Mouse (Mus musculus) ES-E14 (cell line): ENCODE data around the gene Cfap74. TPM values are rescaled to one million over a fixed set of nuclear protein-coding genes. Genes with fewer than 3 reads are reported as not detected.
A peak's percentile ranks its signal among the peaks of the same experiment; 100 is the strongest.

Experiments used
- DNase-seq: peaks from one replicate; pipeline ENCODE4 v3.0.0-alpha.2; 2013; ENCODE audit warnings: low read depth, low spot score
- H3K27ac ChIP-seq: 2 replicates; pipeline ENCODE4 v1.5.1; 2012; ENCODE audit warnings: low read depth, mild to moderate bottlenecking, low read length, moderate library complexity, mixed read lengths; ENCODE audit not compliant: poor library complexity, insufficient read depth, severe bottlenecking
- H3K36me3 ChIP-seq: 2 replicates; pipeline ENCODE4 v1.6.1; 2012; ENCODE audit warnings: mild to moderate bottlenecking, low read length, moderate library complexity, mixed read lengths; ENCODE audit not compliant: control insufficient read depth, poor library complexity, insufficient read depth, severe bottlenecking
- H3K4me1 ChIP-seq, 2 experiments: fragments of 150-350 bp in 1 of 2; sonication (generic) in 1 of 2; 2 replicates each; pipeline ENCODE4 v1.6.1; 2012; ENCODE audit warnings: low read length in 2 of 2, mild to moderate bottlenecking in 1 of 2, mixed read lengths in 1 of 2; ENCODE audit not compliant: control insufficient read depth in 2 of 2, insufficient read depth in 2 of 2, poor library complexity in 1 of 2
- H3K4me3 ChIP-seq, 2 experiments: fragments of 150-350 bp in 1 of 2; sonication (generic) in 1 of 2; 2 replicates each; pipeline ENCODE4 v1.5.1; 2012; ENCODE audit warnings: low read length in 2 of 2, low read depth in 1 of 2, mild to moderate bottlenecking in 1 of 2, mixed read lengths in 1 of 2; ENCODE audit not compliant: insufficient read depth in 1 of 2, poor library complexity in 1 of 2, severe bottlenecking in 1 of 2
- H3K9ac ChIP-seq: 2 replicates; pipeline ENCODE4 v1.6.1; 2012; ENCODE audit warnings: low read depth, mild to moderate bottlenecking, low read length, mixed read lengths; ENCODE audit not compliant: poor library complexity, insufficient read depth, severe bottlenecking
- H3K9me3 ChIP-seq: fragments of 150-350 bp; sonication (generic); 2 replicates; pipeline ENCODE4 v1.6.1; 2012; ENCODE audit warnings: low read depth, mild to moderate bottlenecking, low read length; ENCODE audit not compliant: control insufficient read depth, insufficient read depth
- CHD2 ChIP-seq: IDR thresholded peaks from 2 replicates; pipeline ENCODE4 v1.6.1; 2014; ENCODE audit warnings: mild to moderate bottlenecking, low read depth, low read length, inconsistent platforms
- HCFC1 ChIP-seq: IDR thresholded peaks from 2 replicates; pipeline ENCODE4 v1.6.1; 2012; ENCODE audit warnings: low read length, inconsistent platforms, borderline replicate concordance; ENCODE audit not compliant: insufficient read depth
- MAFK ChIP-seq: IDR thresholded peaks from 2 replicates; pipeline ENCODE4 v1.6.1; 2014; ENCODE audit warnings: mild to moderate bottlenecking, low read depth, low read length, inconsistent platforms; ENCODE audit not compliant: insufficient read depth
- ZC3H11A ChIP-seq: IDR thresholded peaks from 2 replicates; pipeline ENCODE4 v1.6.1; 2012; ENCODE audit warnings: low read depth, mild to moderate bottlenecking, inconsistent platforms, low read length, borderline replicate concordance
- ZNF384 ChIP-seq: IDR thresholded peaks from 2 replicates; pipeline ENCODE4 v1.6.1; 2012; ENCODE audit warnings: low read depth, low read length, inconsistent platforms
- in situ Hi-C, 2 experiments: fragments of 600-800 bp; cut with MboI; formaldehyde crosslinking; loops; one replicate each; pipeline ENCODE4 v1.15.1; 2025; ENCODE audit warnings: low sequenced_read_pairs in 2 of 2, inconsistent platforms in 1 of 2; ENCODE audit not compliant: unreplicated experiment in 2 of 2
- total RNA-seq: library from RNA; depleted of rRNA; stranded (reverse); fragments of 300-350 nt; gene quantifications from 2 replicates; pipeline ENCODE4 v1.2.3, GENCODE M21; 2012

Cfap74 gene
- total RNA-seq, 1 experiment: 4.8 TPM

DNA sequence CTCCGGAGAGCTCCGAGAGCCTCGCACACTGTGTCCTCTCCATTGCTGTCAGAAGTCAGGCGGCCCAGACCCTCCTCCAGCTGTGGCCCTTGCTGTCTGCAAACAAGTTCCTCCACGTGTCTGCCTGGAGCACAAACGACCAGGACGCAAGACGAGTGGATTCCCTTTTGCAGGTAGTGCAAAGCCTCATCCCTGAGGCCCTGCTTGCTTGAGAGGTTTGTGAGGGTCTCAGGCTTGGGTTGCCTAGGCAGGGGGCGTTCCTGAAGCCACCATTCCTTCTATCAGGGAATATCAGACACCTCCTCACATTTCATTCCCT, 10.8 kb upstream of the Cfap74 start:
- Histone ChIP-seq H3K9ac (no peak overlapping the region), H3K27ac (no peak overlapping the region; the same call in 1 of the 2 replicates), H3K9me3 (no peaks in the 10 kb centered on the region), H3K4me1 (peaks cover 0 to 3% of the 10 kb centered on the region in 2 experiments; a peak in 1 of 4 replicates), H3K4me3 (peak overlapping the region; percentile 55 to 68), H3K36me3 (no peaks in the 10 kb centered on the region)
- no peak for TF ChIP-seq ZC3H11A
- no peak for TF ChIP-seq MAFK
- TF ChIP-seq HCFC1: no peak
- no peak for TF ChIP-seq ZNF384
- TF ChIP-seq CHD2: no peak
- no peak for DNase-seq
- in situ Hi-C loops: no loop called here

DNA sequence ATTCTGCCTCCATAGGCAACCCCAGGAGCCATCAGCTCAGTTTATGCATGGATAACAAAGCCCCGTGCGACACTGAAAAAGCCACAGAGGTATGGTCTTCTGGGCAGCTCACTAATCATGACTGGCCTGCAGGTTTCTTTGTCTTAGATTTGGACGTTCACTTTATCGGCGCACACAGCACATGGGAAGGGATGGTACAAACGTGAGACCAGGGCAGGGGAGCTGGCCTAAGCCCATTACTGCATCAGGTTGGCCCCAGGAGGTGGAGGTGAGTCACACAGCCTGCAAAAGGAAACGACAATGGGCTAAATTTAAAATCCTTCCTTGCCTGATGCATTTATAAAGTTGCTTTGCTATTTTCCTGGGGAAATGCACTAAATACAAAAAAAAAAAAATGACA, 7.9 kb upstream of the Cfap74 start:
- Histone ChIP-seq H3K36me3 (no peaks in the 10 kb centered on the region), H3K9ac (no peak overlapping the region), H3K4me1 (peaks cover 0 to 3% of the 10 kb centered on the region in 2 experiments; a peak in 1 of 4 replicates), H3K4me3 (no peak overlapping the region), H3K27ac (no peak overlapping the region), H3K9me3 (no peaks in the 10 kb centered on the region)
- in situ Hi-C loops: no loop called here
- no peak for DNase-seq
- TF ChIP-seq HCFC1 (no peak), MAFK (no peak), ZC3H11A (no peak), CHD2 (no peak), ZNF384 (no peak)

DNA sequence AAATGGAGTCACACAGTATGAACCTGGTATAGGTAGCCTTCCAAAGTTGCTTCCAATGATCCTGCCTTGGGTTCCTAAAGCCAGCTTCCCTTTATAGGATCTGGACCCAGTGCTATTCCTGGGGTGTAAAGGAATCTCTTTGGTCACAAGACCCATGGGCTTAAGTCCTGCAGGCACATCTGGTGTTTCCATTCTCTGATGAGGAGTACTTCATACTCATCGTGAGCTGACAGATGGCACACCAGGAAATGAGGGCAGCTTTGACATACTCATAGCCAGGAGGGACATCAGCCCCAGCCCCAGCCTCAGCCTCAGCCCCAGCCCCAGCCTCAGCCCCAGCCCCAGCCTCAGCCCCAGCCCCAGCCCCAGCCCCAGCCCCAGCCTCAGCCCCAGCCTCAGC, 6.5 kb upstream of the Cfap74 start:
- no peaks in the 10 kb centered on the region for H3K9me3 ChIP-seq
- peaks cover 0 to 3% of the 10 kb centered on the region in 2 experiments; a peak in 1 of 4 replicates for H3K4me1 ChIP-seq
- no peak for DNase-seq
- in situ Hi-C loops: no loop called here
- no peak overlapping the region for H3K4me3 ChIP-seq
- TF ChIP-seq MAFK (no peak), CHD2 (no peak), HCFC1 (no peak), ZNF384 (no peak), ZC3H11A (no peak)
- no peak overlapping the region for H3K27ac ChIP-seq
- no peak overlapping the region for H3K9ac ChIP-seq
- no peaks in the 10 kb centered on the region for H3K36me3 ChIP-seq

DNA sequence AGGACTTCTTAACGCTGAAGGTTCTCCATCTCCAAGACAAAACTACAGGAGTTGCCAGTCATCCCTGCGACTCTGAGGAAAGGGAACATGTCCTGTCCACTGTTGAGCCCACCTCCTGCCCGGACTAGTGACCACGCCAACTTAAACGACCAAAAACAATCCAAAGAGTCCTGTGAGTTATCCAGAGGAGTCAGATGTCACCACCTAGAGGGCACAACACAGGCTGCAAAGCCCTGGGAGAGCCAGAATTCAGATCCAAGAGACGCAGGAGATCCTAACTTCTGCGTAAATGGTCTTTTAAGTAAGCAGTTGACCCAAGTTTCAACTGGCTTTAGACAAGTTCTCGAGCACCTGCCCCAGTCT, 314 bp upstream of the Cfap74 start:
- TF ChIP-seq CHD2: no peak
- no peak for TF ChIP-seq HCFC1
- TF ChIP-seq MAFK: no peak
- no peak for TF ChIP-seq ZNF384
- TF ChIP-seq ZC3H11A: no peak
- peaks cover 0 to 3% of the 10 kb centered on the region in 2 experiments; a peak in 1 of 4 replicates for H3K4me1 ChIP-seq
- H3K9me3 ChIP-seq: no peaks in the 10 kb centered on the region
- no peak overlapping the region for H3K27ac ChIP-seq
- H3K9ac ChIP-seq: peak overlapping the region; percentile 24; the same call in 1 of the 2 replicates
- H3K4me3 ChIP-seq: peak overlapping the region; percentile 67 to 69; a peak in 3 of 4 replicates
- no peaks in the 10 kb centered on the region for H3K36me3 ChIP-seq
- no peak for DNase-seq
- in situ Hi-C loops: no loop called here

DNA sequence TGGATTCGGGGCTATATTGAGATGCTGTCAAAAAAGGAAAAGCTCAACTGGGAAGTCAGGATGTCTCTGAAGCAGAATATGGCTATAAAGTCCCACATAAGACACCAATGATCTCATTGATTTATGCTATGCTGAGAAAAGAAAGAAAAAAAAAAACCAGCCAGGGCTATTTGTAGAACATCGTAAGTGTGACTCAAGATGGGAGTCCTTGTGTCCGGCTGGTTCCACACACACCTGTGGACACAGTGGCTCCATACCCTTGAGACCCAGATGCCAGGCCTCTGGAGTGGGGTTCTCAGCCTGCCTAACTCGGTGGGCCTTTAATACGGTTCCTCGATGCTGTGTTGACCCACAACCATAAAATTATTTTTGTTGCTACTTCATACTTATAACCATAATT, 3.1 kb downstream of the Cfap74 start:
- H3K27ac ChIP-seq: no peak overlapping the region
- H3K9me3 ChIP-seq: no peaks in the 10 kb centered on the region
- H3K36me3 ChIP-seq: no peaks in the 10 kb centered on the region
- DNase-seq: no peak
- H3K9ac ChIP-seq: no peak overlapping the region
- no peak overlapping the region for H3K4me3 ChIP-seq
- in situ Hi-C loops: no loop called here
- H3K4me1 ChIP-seq: peaks cover 0 to 3% of the 10 kb centered on the region in 2 experiments; a peak in 1 of 4 replicates
- no peak for TF ChIP-seq MAFK
- no peak for TF ChIP-seq ZNF384
- no peak for TF ChIP-seq CHD2
- no peak for TF ChIP-seq HCFC1
- no peak for TF ChIP-seq ZC3H11A
